Mouse (Mus musculus) MEL (cell line): Measurements from ENCODE around the gene Olfr1051. TPM values are rescaled to one million over a fixed set of nuclear protein-coding genes. Genes with fewer than 3 reads are reported as not detected.
"Not testable (repeated sequence)": the region's sequence is repeated elsewhere in the genome, so short reads cannot be mapped to it uniquely, and the experiment has no call there.

Experiments
- DNase-seq: peaks from one replicate; pipeline ENCODE4 v3.0.0; 2011; ENCODE audit warnings: low read depth, low spot score
- H3K27ac ChIP-seq: 2 replicates; pipeline ENCODE4 v1.5.1; 2012; ENCODE audit warnings: low read depth, mild to moderate bottlenecking, control low read depth, low read length, moderate library complexity; ENCODE audit not compliant: control insufficient read depth
- H3K27me3 ChIP-seq, 2 experiments: fragments of 150-350 bp in 1 of 2; sonication (generic) in 1 of 2; 2 replicates each; pipeline ENCODE4 v1.6.1; 2012; ENCODE audit warnings: low read length in 2 of 2, mild to moderate bottlenecking in 2 of 2, improper control_type of control experiment in 1 of 2, moderate library complexity in 1 of 2; ENCODE audit not compliant: insufficient read depth in 2 of 2, control insufficient read depth in 1 of 2
- H3K36me3 ChIP-seq, 2 experiments: 2 replicates each; pipeline ENCODE4 v1.6.1; 2012 to 2014; ENCODE audit warnings: low read length in 2 of 2, improper control_type of control experiment in 1 of 2, inconsistent platforms in 1 of 2, mild to moderate bottlenecking in 1 of 2; ENCODE audit not compliant: insufficient read depth in 2 of 2, control insufficient read depth in 1 of 2
- H3K4me1 ChIP-seq, 2 experiments: fragments of 150-350 bp in 1 of 2; sonication (generic) in 1 of 2; 2 replicates each; pipeline ENCODE4 v1.6.1; 2012; ENCODE audit warnings: low read length in 2 of 2, improper control_type of control experiment in 1 of 2, mild to moderate bottlenecking in 1 of 2; ENCODE audit not compliant: insufficient read depth in 2 of 2, control insufficient read depth in 1 of 2
- H3K4me3 ChIP-seq, 2 experiments: fragments of 150-350 bp in 1 of 2; sonication (generic) in 1 of 2; 2 replicates each; pipeline ENCODE4 v1.5.1; 2012; ENCODE audit warnings: low read depth in 2 of 2, low read length in 2 of 2, mild to moderate bottlenecking in 2 of 2, moderate library complexity in 2 of 2, control low read depth in 1 of 2, improper control_type of control experiment in 1 of 2; ENCODE audit not compliant: control insufficient read depth in 1 of 2, insufficient read depth in 1 of 2
- H3K79me2 ChIP-seq: 2 replicates; pipeline ENCODE4 v1.6.1; 2012; ENCODE audit warnings: mild to moderate bottlenecking, low read length, moderate library complexity; ENCODE audit not compliant: control insufficient read depth, poor library complexity, insufficient read depth
- H3K9ac ChIP-seq: 2 replicates; pipeline ENCODE4 v1.6.1; 2012; ENCODE audit warnings: low read depth, mild to moderate bottlenecking, control low read depth, low read length, moderate library complexity; ENCODE audit not compliant: control insufficient read depth, poor library complexity, severe bottlenecking
- H3K9me3 ChIP-seq: fragments of 150-350 bp; sonication (generic); replicated peaks from 2 replicates; pipeline ENCODE4 v1.6.1; 2012; ENCODE audit warnings: mild to moderate bottlenecking, low read length, improper control_type of control experiment, moderate library complexity; ENCODE audit not compliant: insufficient read depth
- BHLHE40 ChIP-seq: IDR thresholded peaks from 2 replicates; pipeline ENCODE4 v1.6.1; 2012; ENCODE audit warnings: low read depth, mild to moderate bottlenecking, inconsistent platforms, low read length, improper control_type of control experiment, borderline replicate concordance
- CHD1 ChIP-seq: IDR thresholded peaks from 2 replicates; pipeline ENCODE4 v1.6.1; 2012; ENCODE audit warnings: low read depth, mild to moderate bottlenecking, inconsistent platforms, low read length, improper control_type of control experiment
- E2F4 ChIP-seq: IDR thresholded peaks from 2 replicates; pipeline ENCODE4 v1.6.1; 2011; ENCODE audit warnings: low read depth, low read length, improper control_type of control experiment, borderline replicate concordance
- ELF1 ChIP-seq: IDR thresholded peaks from 2 replicates; pipeline ENCODE4 v1.6.1; 2014; ENCODE audit warnings: low read depth, mild to moderate bottlenecking, inconsistent platforms, low read length, improper control_type of control experiment, moderate library complexity
- EP300 ChIP-seq, 2 experiments: IDR thresholded peaks; 2 replicates each; pipeline ENCODE4 v1.6.1; 2011; ENCODE audit warnings: improper control_type of control experiment in 2 of 2, low read length in 2 of 2, low read depth in 1 of 2, mild to moderate bottlenecking in 1 of 2
- GABPA ChIP-seq: IDR thresholded peaks from 2 replicates; pipeline ENCODE4 v1.6.1; 2012; ENCODE audit warnings: low read depth, mild to moderate bottlenecking, inconsistent platforms, low read length, improper control_type of control experiment, moderate library complexity
- HCFC1 ChIP-seq: IDR thresholded peaks from 2 replicates; pipeline ENCODE4 v1.6.1; 2012; ENCODE audit warnings: low read depth, mild to moderate bottlenecking, inconsistent platforms, low read length, improper control_type of control experiment, moderate library complexity
- KAT2A ChIP-seq: conservative IDR thresholded peaks from 2 replicates; pipeline ENCODE4 v1.6.1; 2012; ENCODE audit warnings: low read depth, low read length, improper control_type of control experiment, inconsistent platforms
- MAX ChIP-seq: IDR thresholded peaks from 2 replicates; pipeline ENCODE4 v1.6.1; 2011; ENCODE audit warnings: low read length, improper control_type of control experiment
- MEF2A ChIP-seq: IDR thresholded peaks from 2 replicates; pipeline ENCODE4 v1.6.1; 2014; ENCODE audit warnings: low read depth, mild to moderate bottlenecking, inconsistent platforms, low read length, improper control_type of control experiment; ENCODE audit not compliant: poor library complexity, insufficient replicate concordance, severe bottlenecking; ENCODE audit errors: extremely low read depth
- MXI1 ChIP-seq: IDR thresholded peaks from 2 replicates; pipeline ENCODE4 v1.6.1; 2011; ENCODE audit warnings: mild to moderate bottlenecking, low read depth, low read length, improper control_type of control experiment
- MYC ChIP-seq: IDR thresholded peaks from 2 replicates; pipeline ENCODE4 v1.6.1; 2011; ENCODE audit warnings: low read depth, mild to moderate bottlenecking, low read length, improper control_type of control experiment, moderate library complexity
- NRF1 ChIP-seq: IDR thresholded peaks from 2 replicates; pipeline ENCODE4 v1.6.1; 2014; ENCODE audit warnings: low read depth, mild to moderate bottlenecking, inconsistent platforms, low read length, improper control_type of control experiment, moderate library complexity; ENCODE audit not compliant: poor library complexity, insufficient read depth, severe bottlenecking
- POLR2A ChIP-seq, 2 experiments: IDR thresholded peaks; 2 replicates each; pipeline ENCODE4 v1.6.1; 2011 to 2012; ENCODE audit warnings: low read length in 2 of 2, mild to moderate bottlenecking in 2 of 2, control low read depth in 1 of 2, improper control_type of control experiment in 1 of 2, low read depth in 1 of 2, moderate library complexity in 1 of 2; ENCODE audit not compliant: control insufficient read depth in 1 of 2, insufficient read depth in 1 of 2, poor library complexity in 1 of 2
- RAD21 ChIP-seq: IDR thresholded peaks from 2 replicates; pipeline ENCODE4 v1.6.1; 2011; ENCODE audit warnings: mild to moderate bottlenecking, low read depth, low read length, improper control_type of control experiment
- RCOR1 ChIP-seq: IDR thresholded peaks from 2 replicates; pipeline ENCODE4 v1.6.1; 2012; ENCODE audit warnings: low read depth, mild to moderate bottlenecking, inconsistent platforms, low read length, improper control_type of control experiment
- SIN3A ChIP-seq: IDR thresholded peaks from 2 replicates; pipeline ENCODE4 v1.6.1; 2012; ENCODE audit warnings: low read length, improper control_type of control experiment, inconsistent platforms
- TBP ChIP-seq: IDR thresholded peaks from 2 replicates; pipeline ENCODE4 v1.8.0; 2011; ENCODE audit warnings: low read depth, low read length, improper control_type of control experiment
- TCF12 ChIP-seq: IDR thresholded peaks from 2 replicates; pipeline ENCODE4 v1.6.1; 2014; ENCODE audit warnings: low read depth, mild to moderate bottlenecking, inconsistent platforms, low read length, improper control_type of control experiment, moderate library complexity
- UBTF ChIP-seq: IDR thresholded peaks from 2 replicates; pipeline ENCODE4 v1.6.1; 2012; ENCODE audit warnings: low read depth, mild to moderate bottlenecking, inconsistent platforms, low read length, improper control_type of control experiment, moderate library complexity, borderline replicate concordance; ENCODE audit not compliant: insufficient read depth
- ZMIZ1 ChIP-seq: IDR thresholded peaks from 2 replicates; pipeline ENCODE4 v1.6.1; 2012; ENCODE audit warnings: low read depth, mild to moderate bottlenecking, inconsistent platforms, low read length, improper control_type of control experiment, moderate library complexity
- polyA plus RNA-seq, 2 experiments: library from polyadenylated mRNA; stranded (reverse) in 1 of 2; unstranded in 1 of 2; fragments of >175 nt in 1 of 2; fragments of >200 nt in 1 of 2; gene quantifications; 2 replicates each; pipeline versions ENCODE4 v1.2.1 to v1.2.4; 2012; ENCODE audit warnings: low replicate concordance in 2 of 2, low read depth in 1 of 2; ENCODE audit not compliant: insufficient read length in 2 of 2, insufficient read depth in 1 of 2, missing spikeins in 1 of 2
- total RNA-seq: library from RNA; depleted of rRNA; stranded (reverse); fragments of 300-350 nt; gene quantifications from 2 replicates; pipeline ENCODE4 v1.2.3, GENCODE M21; 2012

Gene Olfr1051
- total and polyA plus RNA-seq, 3 experiments, result not detected

DNA sequence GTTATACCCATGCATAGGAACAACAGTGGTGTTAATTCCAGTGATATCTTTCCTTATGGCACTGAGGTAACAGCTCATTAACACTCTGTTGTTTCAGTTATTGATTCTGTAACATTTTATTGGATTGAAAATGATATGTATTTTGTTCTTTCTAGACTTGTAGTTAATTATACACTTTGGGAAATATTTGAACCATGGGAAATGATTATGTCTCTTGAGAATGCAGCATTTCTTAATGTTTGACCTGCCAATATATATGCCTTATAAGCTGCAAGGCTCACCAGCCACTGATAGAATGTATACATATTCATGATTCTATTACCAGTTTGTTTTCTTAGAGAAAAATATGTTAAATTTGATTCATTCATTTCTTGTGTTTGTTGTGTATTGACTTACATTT lies 13.3 kb upstream of the Olfr1051 start, which contains the start of gene Olfr1052:
Gene Olfr1052, plus strand, starts transcription at position 301 of the 400 bp plus-strand sequence.
- no peak within 1 kb of the TSS for H3K9ac ChIP-seq
- no peaks in the 10 kb centered on the region for H3K9me3 ChIP-seq
- DNase-seq, result no peak
- H3K4me3 ChIP-seq, result no peak within 1 kb of the TSS
- no peaks in the 10 kb centered on the region for H3K79me2 ChIP-seq
- no peaks in the 10 kb centered on the region for H3K36me3 ChIP-seq
- TF ChIP-seq E2F4, result no peak
- TF ChIP-seq EP300 (IDR thresholded peaks at IDR 0.05; ENCODE audit: low read depth in 1 of 2, low read length in 2 of 2), result no peak
- no peak for TF ChIP-seq ELF1
- no peak for TF ChIP-seq UBTF
- no peak for TF ChIP-seq RCOR1
- no peak for TF ChIP-seq RAD21
- no peak for TF ChIP-seq MAX
- no peaks in the 10 kb centered on the region for H3K4me1 ChIP-seq
- no peaks in the 10 kb centered on the region for H3K27me3 ChIP-seq
- H3K27ac ChIP-seq, result no peak within 1 kb of the TSS

DNA sequence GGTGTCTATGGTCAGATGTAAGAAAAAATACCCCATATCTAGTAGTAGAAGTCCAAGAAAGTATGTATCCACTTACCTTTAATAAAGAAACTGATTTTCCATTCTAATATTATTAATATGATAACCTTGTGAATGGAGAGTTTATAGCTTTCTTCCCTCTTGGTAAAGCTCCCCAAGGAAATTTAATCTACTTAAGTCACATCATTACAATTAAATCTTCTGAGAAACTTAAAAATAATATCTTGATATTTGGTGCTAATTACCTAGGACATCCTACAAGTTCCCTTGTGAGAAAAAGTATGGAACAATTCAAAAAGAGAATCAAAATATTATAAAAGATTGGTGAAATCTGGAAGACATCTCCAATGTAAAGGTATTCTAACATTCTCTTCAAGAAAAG lies 20.7 kb downstream of the Olfr1051 start, which contains the start of gene Olfr1049:
Gene Olfr1049, minus strand, starts transcription at position 101 of the 400 bp plus-strand sequence.
- H3K79me2 ChIP-seq, H3K36me3 ChIP-seq, H3K27me3 ChIP-seq, H3K4me1 ChIP-seq, H3K9ac ChIP-seq, H3K4me3 ChIP-seq, DNase-seq, H3K9me3 ChIP-seq, H3K27ac ChIP-seq: not testable (repeated sequence)

DNA sequence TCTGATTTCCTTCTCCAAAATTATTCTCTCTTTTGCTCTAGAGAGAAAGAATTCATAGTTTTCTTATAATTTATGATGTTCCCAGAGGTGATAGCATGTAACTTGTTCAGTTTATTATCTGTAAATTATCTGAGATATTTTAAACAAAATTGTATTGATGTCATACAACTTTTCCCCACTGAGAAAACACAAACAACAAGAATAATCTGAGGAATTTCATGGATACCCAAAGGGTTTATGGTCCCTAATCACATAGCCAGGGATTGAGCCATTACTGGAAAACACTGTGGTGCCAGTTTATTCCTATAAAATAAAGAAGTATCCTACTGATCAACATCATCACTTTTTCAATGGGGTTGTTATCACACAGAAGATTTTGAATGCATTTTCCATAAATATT lies 38.7 kb downstream of the Olfr1051 start, which contains the start of gene Olfr1048:
Gene Olfr1048, minus strand, starts transcription at position 101 of the 400 bp plus-strand sequence.
- H3K4me1 ChIP-seq, result no peaks in the 10 kb centered on the region
- H3K36me3 ChIP-seq, result no peaks in the 10 kb centered on the region
- H3K9me3 ChIP-seq, result no peaks in the 10 kb centered on the region
- no peak within 1 kb of the TSS for H3K4me3 ChIP-seq
- H3K79me2 ChIP-seq, result no peaks in the 10 kb centered on the region
- no peak within 1 kb of the TSS for H3K27ac ChIP-seq
- no peak within 1 kb of the TSS for H3K9ac ChIP-seq
- TF ChIP-seq CHD1 (no peak), RAD21 (no peak), MEF2A (no peak), NRF1 (no peak), E2F4 (no peak), TCF12 (no peak), POLR2A (IDR thresholded peaks at IDR 0.05; ENCODE audit: control insufficient read depth in 1 of 2, insufficient read depth in 1 of 2, low read depth in 1 of 2, low read length in 2 of 2, poor library complexity in 1 of 2) (no peak), ELF1 (no peak), KAT2A (no peak), SIN3A (no peak), MYC (no peak), MXI1 (no peak), HCFC1 (no peak), ZMIZ1 (no peak), TBP (no peak), RCOR1 (no peak), GABPA (no peak), BHLHE40 (no peak)
- TF ChIP-seq, all 39 proteins: peak for 0
- no peak for DNase-seq
- H3K27me3 ChIP-seq, result no peaks in the 10 kb centered on the region
